Mouse (Mus musculus): ENCODE measurements around the gene Numb.

Gene Numb

DNA sequence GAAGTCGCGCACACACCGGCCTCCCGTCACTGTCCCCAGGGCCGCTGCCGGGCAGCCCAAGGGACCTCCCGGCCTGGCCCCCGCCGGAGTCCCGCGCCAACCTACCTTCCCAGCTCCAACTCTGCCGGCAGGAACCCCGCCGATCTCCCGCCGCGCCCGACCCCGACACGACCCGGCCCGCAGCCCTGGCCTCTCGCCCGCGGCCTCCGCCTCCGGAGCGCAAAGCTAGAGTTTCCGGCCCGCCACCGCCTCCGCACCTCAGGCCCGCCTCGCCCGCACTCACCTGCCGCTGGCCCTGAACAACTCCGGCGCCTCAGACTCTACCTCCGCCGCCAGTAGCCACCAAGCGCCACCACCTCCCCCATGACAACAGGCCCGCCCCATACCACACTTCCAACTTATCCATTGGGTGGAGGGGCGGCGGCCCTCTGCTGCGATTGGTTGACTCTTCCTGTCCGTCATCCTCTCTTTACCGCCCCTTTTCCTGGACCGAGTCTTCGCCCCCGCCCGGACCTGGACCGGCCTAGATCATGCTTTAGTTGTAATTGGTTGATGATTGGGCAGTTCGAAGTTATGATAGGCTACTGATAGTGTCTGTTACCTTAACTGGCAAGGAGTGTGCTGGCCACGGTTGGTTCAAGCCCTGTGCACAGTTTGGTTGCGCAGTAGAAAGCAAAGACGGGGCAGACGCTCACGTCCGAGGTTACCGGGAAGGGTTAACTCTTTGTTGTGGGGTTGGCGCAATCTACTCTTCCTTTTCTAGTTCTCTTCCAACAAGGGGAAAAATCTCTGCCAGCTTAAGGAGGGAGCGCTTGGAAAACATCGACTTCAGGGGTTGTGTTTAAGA is at the start of gene Numb:
TSS of gene Numb (minus strand) at position 400 of the 847 bp plus-strand sequence.
- DNase-seq = peak; percentile 99

GRCm38 (mm10) chr12:83965235-83965634 is 43.5 kb upstream of the Numb start:
- no peak for DNase-seq

GRCm38 (mm10) chr12:83958278-83958677 is 36.5 kb upstream of the Numb start:
- DNase-seq = no peak

DNA sequence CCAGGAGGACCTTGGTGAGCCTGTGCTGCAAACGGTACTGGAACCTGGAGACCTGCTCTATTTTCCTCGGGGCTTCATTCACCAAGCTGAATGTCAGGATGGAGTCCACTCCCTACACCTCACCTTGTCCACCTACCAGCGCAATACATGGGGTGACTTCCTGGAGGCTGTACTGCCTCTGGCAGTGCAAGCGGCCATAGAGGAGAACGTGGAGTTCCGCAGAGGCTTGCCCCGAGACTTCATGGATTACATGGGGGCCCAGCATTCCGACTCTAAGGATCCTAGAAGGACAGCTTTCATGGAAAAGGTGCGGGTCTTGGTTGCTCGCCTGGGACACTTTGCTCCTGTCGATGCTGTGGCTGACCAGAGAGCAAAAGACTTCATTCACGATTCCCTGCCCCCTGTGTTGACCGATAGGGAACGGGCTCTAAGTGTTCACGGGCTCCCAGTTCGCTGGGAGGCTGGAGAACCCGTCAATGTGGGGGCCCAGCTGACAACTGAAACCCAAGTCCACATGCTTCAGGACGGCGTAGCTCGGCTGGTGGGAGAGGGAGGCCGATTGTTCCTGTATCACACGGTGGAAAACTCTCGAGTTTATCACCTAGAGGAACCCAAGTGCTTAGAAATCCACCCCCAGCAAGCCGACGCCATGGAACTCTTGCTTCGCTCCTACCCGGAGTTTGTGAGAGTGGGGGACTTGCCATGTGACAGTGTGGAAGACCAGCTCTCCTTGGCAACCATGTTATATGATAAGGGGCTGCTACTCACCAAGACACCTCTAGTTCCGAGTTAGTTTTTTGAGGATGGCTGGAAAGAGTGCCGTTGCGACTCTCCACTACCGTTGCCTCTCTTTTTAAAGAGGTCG is 30.2 kb upstream of the Numb start:
- no peak for DNase-seq

- DNase-seq = no peak
These were observed 29.3 kb upstream of the Numb start for GRCm38 (mm10) chr12:83950840-83951701.

DNA sequence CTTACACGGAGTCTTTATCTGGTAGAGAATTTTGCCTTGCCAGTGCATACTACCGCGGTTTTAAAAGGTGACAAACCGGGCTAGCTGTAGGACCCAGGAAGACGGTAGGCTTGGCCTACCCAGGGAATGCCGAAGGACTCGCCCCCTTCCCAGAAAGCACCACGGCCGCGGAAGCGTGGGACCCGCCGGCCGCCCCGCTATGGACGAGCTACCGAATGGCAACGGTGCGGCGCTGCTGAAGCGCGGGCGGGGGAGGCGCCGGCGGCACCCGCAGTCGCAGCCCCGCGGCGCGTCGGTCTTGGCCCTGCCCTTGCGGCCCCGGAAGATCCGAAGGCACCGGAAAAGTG is 28.7 kb upstream of the Numb start, which contains the start of gene Riox1:
TSS of gene Riox1 (plus strand) at position 116 of the 347 bp plus-strand sequence.
- peak; percentile 89 for DNase-seq

GRCm38 (mm10) chr12:83949776-83950492 is 28.2 kb upstream of the Numb start:
- DNase-seq = peak; percentile 34

GRCm38 (mm10) chr12:83949043-83949442 is 27.3 kb upstream of the Numb start:
- peak; percentile 31 for DNase-seq

GRCm38 (mm10) chr12:83947260-83947811 is 25.6 kb upstream of the Numb start:
- DNase-seq = peak; percentile 81

DNA sequence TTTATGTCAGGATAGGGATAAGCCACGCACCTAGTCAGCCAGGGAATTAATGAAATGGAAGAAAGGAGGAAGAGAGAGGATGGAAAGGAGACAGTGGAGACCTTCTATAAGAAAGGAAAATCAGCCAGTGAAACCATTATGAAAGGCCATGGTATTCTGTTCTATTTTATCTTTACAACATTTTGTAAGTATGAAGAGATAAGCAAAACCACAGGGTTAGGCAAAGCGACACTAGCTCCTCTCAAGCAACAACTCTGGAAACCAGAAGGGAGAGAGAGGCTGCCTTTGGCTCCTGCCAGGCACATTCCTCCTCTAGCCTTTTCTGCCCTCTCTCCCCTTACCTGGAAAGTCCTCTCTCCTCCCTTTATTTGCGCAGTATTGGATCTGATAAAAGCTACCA is 20.2 kb upstream of the Numb start:
- no peak for DNase-seq

DNA sequence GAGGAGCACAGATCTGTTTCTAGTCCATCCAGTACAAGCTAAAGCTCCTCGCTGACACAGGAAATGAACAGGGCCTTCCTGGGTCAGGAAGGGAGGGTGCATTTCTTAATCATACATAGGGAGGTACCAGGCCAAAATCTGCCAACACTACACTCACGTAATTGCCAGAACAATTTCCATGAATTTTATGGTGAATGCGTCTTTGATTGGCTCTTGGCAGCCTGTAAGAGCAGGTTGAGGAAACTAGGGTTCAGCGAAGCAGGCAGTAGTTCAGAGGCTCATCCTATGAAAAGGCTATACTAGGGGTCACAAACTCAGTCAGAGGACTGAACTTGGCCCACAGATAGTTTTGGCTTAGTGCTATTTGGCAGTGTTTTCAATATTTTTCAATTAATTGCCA is 18.3 kb upstream of the Numb start:
- DNase-seq = peak; percentile 55

GRCm38 (mm10) chr12:83939332-83939731 is 17.6 kb upstream of the Numb start:
- DNase-seq = no peak

GRCm38 (mm10) chr12:83938592-83938991 is 16.9 kb upstream of the Numb start:
- DNase-seq = peak; percentile 53

- DNase-seq = peak; percentile 35
These were observed 15.9 kb upstream of the Numb start for GRCm38 (mm10) chr12:83937600-83937999.

GRCm38 (mm10) chr12:83929186-83929804 is 7.6 kb upstream of the Numb start:
- DNase-seq = peak; percentile 56

DNA sequence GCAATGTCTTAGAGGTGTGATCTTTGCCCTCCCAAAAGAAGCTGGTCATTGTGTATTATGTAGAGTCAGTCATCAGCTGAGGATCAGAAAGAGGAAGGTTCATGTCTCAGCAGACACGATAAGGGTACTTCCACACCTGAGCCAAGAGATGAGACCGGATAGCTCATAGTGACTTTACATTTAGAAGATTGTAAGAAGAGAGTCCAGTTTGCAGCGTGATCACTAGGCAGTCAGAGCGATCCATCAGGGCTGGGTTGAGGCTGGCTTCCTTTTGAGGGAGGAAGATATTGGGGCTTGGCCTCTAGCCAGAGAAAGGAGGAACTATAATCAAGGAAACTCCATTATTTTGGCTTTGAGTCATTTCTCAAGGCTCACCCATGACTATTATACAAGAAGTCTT is 6.0 kb upstream of the Numb start:
- peak; percentile 78 for DNase-seq

DNA sequence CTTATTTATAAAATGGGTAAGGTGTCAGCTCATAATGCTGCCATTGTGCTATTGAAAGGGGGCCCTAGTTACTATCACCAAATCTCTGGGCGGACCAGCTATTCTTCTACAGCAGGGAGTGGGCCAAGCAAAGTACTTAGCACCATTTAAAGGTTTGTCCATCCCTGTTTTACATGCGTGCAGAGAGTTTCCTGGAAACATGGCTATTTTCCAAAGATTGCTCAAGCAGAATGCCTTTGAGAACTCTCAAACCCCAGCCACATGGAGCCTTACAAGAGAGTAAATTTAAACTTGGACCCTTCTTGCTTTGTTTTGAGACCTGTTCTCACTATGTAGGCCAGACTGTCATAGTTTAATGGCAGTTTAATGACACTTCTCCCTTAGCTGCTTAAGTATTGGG is 4.3 kb upstream of the Numb start:
- peak; percentile 75 for DNase-seq

GRCm38 (mm10) chr12:83925160-83925703 is 3.5 kb upstream of the Numb start:
- DNase-seq = no peak

DNA sequence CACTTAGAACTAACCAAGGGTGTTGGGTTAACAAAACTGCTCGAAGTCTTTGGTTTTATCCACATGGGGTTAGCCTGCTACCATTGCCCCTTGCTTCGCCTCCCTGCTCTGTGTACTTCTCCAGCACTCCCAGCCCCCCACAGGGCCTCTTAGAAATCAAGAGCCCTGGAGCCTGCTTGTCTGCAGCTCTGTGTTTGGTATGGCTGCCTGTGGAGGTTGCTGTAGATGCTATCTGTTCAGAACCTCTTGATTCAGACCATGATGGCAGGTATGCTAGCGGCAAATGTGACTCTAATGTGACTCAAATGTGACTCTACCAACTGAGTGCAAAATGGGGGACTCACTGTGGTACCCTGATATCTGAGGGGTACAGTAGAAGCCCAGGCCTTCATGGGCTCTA is 2.6 kb upstream of the Numb start:
- DNase-seq = no peak

- no peak for DNase-seq
These were observed 1.7 kb upstream of the Numb start for GRCm38 (mm10) chr12:83923486-83923859.
